Mouse (Mus musculus) monocyte, adult 59 days (primary cell): ENCODE data around the gene Lgr4. TPM values are rescaled to one million over a fixed set of nuclear protein-coding genes. Genes with fewer than 3 reads are reported as not detected.

ENCODE experiments used
- total RNA-seq, 2 experiments: library from RNA; stranded (reverse); gene quantifications; one replicate each; pipeline ENCODE4 v1.2.4; 2023

Lgr4 gene
- total RNA-seq: 1 to 10 TPM; 1.1 to 1.2 TPM

DNA sequence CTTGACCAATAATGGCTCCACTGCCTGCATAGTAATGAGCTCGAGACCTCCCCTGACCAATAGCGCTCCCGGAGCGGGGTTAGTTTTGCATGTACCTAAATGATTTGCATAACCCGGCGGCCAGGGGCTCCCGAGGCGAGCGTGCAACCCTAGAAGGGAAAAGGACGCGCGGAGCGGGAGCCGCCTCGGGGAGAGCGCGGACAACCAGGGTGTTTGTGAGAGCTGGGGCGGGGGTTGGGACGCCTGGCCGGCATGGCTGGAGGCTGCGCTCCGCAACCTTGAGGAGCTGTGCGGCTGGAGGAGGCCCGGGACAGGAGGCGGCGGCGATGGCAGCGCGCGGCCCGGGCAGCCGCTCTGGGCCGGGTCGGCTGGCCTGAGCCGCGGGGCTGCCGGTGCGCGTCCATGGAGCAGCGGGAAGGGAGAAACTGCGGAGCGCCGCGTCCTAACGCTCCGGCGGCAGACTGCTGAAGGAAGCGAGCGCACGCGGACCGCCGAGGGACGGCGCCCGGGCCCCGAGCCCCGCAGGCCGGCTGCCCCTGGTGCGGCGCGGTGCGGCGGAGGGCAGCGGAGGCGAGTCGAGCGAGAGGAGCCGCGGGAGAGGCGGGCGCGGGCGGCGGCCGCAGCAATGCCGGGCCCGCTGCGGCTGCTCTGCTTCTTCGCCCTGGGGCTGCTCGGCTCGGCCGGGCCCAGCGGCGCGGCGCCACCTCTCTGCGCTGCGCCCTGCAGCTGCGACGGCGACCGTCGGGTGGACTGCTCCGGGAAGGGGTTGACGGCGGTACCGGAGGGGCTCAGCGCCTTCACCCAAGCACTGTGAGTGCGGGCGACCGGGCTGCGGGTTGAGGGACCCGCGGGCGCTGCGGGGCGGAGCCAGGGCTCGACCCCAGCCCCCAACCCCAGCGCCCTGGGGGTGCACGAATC is at the start of gene Lgr4:
TSS of gene Lgr4 (plus strand) at position 152 of the 918 bp plus-strand sequence.

DNA sequence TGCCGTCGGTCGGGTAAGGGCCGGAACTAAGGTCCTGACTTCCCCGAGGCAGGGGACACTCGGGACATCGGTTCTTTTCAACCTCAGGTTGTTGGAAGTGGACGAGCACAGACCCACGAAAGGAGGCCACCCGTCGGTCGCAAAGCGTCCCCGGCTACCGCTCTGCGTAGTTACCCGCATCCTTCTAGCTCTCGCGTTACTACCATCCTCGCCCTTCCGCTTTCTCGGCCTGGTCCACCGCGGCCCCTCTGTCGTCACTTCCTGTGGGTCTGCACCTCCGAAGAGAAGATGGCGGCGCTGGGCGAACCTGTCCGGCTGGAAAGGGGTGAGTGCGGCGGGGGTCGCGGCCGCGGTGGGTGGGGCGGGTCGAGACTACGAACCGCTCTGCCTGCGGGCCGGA is 26.9 kb upstream of the Lgr4 start, which contains the start of gene Lin7c:
TSS of gene Lin7c (plus strand) at position 257 of the 400 bp plus-strand sequence.

DNA sequence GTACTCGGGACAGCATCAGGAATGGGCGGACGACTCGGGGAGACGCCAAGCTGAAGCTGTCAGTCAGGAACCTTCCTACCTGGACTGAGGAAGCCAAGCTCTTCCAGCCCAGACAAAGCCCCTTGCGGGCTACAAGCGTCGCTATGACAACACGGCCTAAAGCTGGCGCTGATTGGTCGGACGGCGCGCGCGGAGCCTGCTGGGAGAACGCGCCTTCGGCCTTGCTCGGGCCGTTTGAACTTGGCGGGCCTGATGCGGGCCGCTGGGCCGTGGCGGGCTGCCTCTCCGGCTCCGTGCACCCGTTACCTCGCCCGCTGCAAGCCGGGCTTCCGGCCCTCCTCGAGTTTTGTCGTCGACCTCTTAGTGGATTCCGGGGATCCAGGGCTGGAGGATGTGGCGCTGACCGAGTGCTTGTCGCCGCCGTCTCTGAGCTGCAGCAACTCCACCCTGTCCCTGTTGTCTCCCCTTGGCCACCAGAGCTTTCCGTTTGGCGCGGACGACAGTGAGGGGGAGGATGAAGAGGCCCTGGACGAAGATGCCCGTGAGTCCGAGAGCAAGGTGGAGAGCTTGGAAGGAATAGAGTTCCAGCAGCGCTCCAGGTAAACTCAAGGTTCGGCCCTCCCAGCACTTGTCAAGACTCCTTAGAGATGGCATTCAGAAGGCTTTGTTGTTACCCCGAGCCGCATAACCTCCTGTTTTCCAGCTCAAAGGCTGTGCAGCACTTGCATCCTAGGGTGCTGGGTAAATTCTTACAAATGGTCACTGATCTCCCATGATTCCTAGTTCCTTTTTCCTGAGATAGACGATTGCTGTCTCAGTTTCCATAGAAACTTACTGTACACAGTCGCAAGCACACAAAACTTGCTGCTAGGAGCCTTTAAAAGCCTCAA is 100.4 kb downstream of the Lgr4 start, which contains the start of gene Ccdc34:
TSS of gene Ccdc34 (plus strand) at position 202 of the 890 bp plus-strand sequence.

Other genes starting within 250 kb of the Lgr4 start
- gene Bdnf, start 242.9 kb upstream of the Lgr4 start, total RNA-seq: not detected
- 10 to 100 TPM; 65.4 to 65.8 TPM for gene Lin7c, start 26.8 kb upstream of the Lgr4 start, total RNA-seq
- 1 to 10 TPM; 2.8 to 3.8 TPM for gene Ccdc34, start 100.2 kb downstream of the Lgr4 start, total RNA-seq